Mouse (Mus musculus): ENCODE results near the gene Plk3. TPM values are rescaled to one million over a fixed set of nuclear protein-coding genes. Genes with fewer than 3 reads are reported as not detected.
A peak's percentile ranks its signal among the peaks of the same experiment; 100 is the strongest.

Gene Plk3
- polyA plus RNA-seq, 1 experiment from 2014 or later = 4.8 TPM

DNA sequence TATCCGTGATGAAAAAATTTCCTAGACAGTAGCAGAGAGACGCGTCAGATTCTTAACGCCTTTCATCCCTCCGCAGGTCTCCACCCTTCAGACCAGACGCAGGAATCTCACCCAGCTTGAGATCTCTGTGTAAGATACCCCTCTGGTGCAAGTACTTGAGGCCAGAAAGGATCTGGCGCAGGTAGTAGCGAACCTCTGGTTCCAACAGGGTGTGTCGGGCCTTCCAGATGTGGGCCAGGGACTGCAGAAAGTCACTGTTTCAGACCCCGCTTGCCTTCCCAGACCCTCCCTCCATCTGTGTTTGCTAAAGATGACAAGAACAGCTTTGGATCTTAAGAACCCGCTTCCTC lies 994 bp downstream of the Plk3 start:
- no peak for ATAC-seq
- Histone ChIP-seq H3K27ac (ENCODE audit: low read depth) (no peak overlapping the region), H3K4me2 (ENCODE audit: low read depth, low read length) (peak overlapping the region; percentile 98), H3K9me3 (ENCODE audit: low read length) (no peaks in the 10 kb centered on the region), H3K4me3 (ENCODE audit: low read depth, low read length) (peak overlapping the region; percentile 92), H3K4me1 (ENCODE audit: insufficient read depth) (peaks cover 30% of the 10 kb centered on the region), H3K36me3 (replicated peaks; ENCODE audit: insufficient read depth, low read length) (peaks cover 25% of the 10 kb centered on the region), H3K27me3 (ENCODE audit: insufficient read depth, low read length) (peaks cover 17% of the 10 kb centered on the region), H3K9ac (replicated peaks) (peak overlapping the region; percentile 88)
- WGBS (ENCODE audit: insufficient replicate concordance) = 33% methylated on average over 11 of the region's 11 CpGs
- DNase-seq = no peak
- TF ChIP-seq CTCF (IDR thresholded peaks at IDR 0.05; ENCODE audit: low read depth) = no peak
- TF ChIP-seq EP300 (IDR thresholded peaks at IDR 0.05; ENCODE audit: low read depth) = no peak

DNA sequence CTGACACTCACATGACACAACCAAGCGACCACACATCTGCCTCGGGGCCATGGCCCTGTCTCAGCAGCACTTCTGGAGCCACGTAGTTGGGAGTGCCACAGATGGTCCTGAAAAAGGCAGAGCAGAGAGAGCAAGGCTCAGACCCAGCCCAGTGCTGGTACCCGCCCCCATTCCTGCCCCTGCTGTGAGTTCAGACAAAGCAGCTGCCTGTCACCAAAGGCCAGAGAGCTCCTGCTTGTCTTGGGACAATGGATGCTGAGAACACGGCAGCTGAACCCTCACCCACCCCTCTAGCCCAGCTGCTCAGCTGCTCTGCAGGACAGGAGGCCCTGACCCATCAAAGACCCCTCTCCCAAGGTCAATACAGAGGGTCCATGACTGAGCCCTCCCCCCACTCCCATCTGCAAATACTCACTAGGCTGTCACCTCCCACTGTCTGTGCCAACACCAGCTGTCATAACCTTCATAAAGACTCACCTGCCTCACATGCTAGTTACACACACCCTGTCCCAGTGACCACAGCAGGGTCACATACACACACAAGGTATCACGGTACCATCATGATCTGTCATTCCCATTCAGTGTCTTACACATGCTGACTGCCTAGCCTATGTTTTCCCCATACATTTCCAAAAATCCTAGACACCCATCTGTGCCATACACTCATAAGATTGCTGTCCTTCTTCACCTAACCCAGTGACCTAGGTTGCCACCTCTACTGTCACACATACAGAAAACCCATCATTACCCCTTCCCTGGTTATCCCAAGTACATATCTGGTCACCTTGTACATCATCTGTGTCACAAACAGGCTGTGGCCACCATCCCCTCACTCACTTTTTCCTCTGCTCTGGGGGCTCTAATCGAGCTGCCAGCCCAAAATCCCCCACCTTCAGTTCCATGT lies 1.6 kb downstream of the Plk3 start:
- Histone ChIP-seq H3K4me2 (ENCODE audit: low read depth, low read length) (peak overlapping the region; percentile 98), H3K36me3 (replicated peaks; ENCODE audit: insufficient read depth, low read length) (peaks cover 25% of the 10 kb centered on the region), H3K9me3 (ENCODE audit: low read length) (no peaks in the 10 kb centered on the region), H3K9ac (replicated peaks) (peak overlapping the region; percentile 88), H3K4me1 (ENCODE audit: insufficient read depth) (peaks cover 33% of the 10 kb centered on the region), H3K4me3 (ENCODE audit: low read depth, low read length) (peak overlapping the region; percentile 92), H3K27me3 (ENCODE audit: insufficient read depth, low read length) (peaks cover 17% of the 10 kb centered on the region), H3K27ac (ENCODE audit: low read depth) (no peak overlapping the region)
- ATAC-seq = no peak
- TF ChIP-seq CTCF (IDR thresholded peaks at IDR 0.05; ENCODE audit: low read depth) (no peak), EP300 (IDR thresholded peaks at IDR 0.05; ENCODE audit: low read depth) (no peak)
- DNase-seq = no peak
- 55% methylated on average over 7 of the region's 7 CpGs for WGBS (ENCODE audit: insufficient replicate concordance)

DNA sequence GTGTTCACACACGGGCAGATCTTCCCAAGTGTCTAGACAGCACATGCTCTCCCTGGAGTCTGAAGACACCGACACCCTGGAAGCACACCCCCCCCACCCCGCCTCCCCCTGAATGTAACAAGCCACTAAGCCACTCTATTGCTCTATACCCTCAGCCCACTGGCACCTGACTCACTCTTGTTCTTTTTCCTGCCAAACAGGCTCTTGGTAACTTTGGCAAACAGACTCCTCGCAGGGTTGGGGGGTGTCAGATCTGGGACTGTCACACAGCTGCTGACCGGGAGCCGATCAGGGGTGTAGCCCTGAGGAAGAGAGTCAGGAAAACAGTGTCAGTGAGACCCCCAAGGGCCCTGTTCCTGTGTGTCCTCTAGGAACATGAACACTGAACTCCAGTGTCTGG lies 2.6 kb downstream of the Plk3 start:
- H3K4me2 ChIP-seq (ENCODE audit: low read depth, low read length) = peak overlapping the region; percentile 98; the same call in 1 of the 2 replicates
- H3K27ac ChIP-seq (ENCODE audit: low read depth) = no peak overlapping the region
- DNase-seq = no peak
- H3K9me3 ChIP-seq (ENCODE audit: low read length) = no peaks in the 10 kb centered on the region
- H3K4me3 ChIP-seq (ENCODE audit: low read depth, low read length) = 0 out of 2 replicates have a peak overlapping the region, but pooled peaks have one; percentile 92
- H3K36me3 ChIP-seq (replicated peaks; ENCODE audit: insufficient read depth, low read length) = peaks cover 25% of the 10 kb centered on the region
- no peak for ATAC-seq
- peaks cover 17% of the 10 kb centered on the region for H3K27me3 ChIP-seq (ENCODE audit: insufficient read depth, low read length)
- TF ChIP-seq EP300 (IDR thresholded peaks at IDR 0.05; ENCODE audit: low read depth) (no peak), CTCF (IDR thresholded peaks at IDR 0.05; ENCODE audit: low read depth) (no peak)
- WGBS (ENCODE audit: insufficient replicate concordance) = 84% methylated on average over 6 of the region's 6 CpGs
- H3K9ac ChIP-seq (replicated peaks) = no peak overlapping the region
- H3K4me1 ChIP-seq (ENCODE audit: insufficient read depth) = peaks cover 39% of the 10 kb centered on the region

DNA sequence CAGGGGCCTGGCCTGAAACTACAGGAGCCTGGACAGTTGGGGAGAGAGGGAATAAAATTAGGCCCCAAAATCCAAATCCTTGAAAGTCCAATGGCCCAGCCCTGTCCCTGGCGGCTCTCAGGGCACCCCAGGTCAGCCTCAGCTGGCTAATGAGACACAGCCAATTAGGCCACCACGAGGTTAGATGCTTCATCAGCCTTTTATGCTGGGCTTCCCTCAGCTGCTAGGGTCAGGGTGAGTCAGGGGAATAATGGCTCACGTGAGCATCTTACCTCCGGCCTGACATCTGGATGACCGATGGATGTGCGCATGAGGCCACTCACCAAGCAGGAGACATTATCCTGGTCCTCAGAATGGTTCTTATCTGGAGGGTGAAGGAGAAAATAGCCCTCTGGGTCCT lies 3.0 kb downstream of the Plk3 start:
- Histone ChIP-seq H3K27me3 (ENCODE audit: insufficient read depth, low read length) (peaks cover 17% of the 10 kb centered on the region), H3K36me3 (replicated peaks; ENCODE audit: insufficient read depth, low read length) (peaks cover 25% of the 10 kb centered on the region), H3K27ac (ENCODE audit: low read depth) (no peak overlapping the region), H3K9ac (replicated peaks) (no peak overlapping the region), H3K9me3 (ENCODE audit: low read length) (no peaks in the 10 kb centered on the region), H3K4me2 (ENCODE audit: low read depth, low read length) (no peak overlapping the region), H3K4me1 (ENCODE audit: insufficient read depth) (peaks cover 39% of the 10 kb centered on the region), H3K4me3 (ENCODE audit: low read depth, low read length) (no peak overlapping the region)
- WGBS (ENCODE audit: insufficient replicate concordance) = 81% methylated on average over 6 of the region's 6 CpGs
- no peak for ATAC-seq
- DNase-seq = no peak
- TF ChIP-seq CTCF (IDR thresholded peaks at IDR 0.05; ENCODE audit: low read depth) (no peak), EP300 (IDR thresholded peaks at IDR 0.05; ENCODE audit: low read depth) (no peak)

DNA sequence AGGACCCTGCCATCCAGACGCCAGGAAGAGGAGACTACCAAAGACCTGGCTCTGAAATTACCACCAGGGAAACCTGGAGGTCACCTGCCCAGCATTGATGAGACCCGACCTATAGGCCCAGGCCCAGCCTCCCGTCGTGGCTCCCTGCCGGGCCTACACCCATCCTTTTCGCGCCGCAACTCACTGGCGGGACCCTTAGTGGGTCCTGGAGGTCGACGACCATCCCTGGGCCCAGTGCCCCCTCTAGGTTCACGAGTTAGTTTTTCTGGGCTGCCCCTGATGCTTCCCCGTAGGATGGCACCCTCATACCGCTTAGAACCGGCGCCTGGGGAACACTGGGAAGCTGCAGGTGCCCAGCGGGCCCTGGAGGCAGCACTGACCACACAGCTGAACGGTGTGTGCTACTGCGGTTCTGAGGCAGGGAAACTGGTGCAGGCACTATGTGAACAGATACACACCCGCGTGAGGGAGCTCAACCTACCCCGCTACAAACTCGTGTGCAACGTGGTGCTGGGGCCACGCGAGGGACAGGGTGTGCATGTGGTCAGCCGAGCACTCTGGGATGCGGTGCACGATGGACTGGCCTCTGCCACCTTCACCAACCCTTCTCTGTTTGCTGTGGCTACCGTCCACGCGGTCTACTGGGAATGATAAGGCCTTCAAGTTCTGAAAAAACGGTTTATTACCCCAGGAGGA lies 5.6 kb downstream of the Plk3 start:
- TF ChIP-seq EP300 (IDR thresholded peaks at IDR 0.05; ENCODE audit: low read depth) (no peak), CTCF (IDR thresholded peaks at IDR 0.05; ENCODE audit: low read depth) (no peak)
- Histone ChIP-seq H3K36me3 (replicated peaks; ENCODE audit: insufficient read depth, low read length) (peaks cover 25% of the 10 kb centered on the region), H3K9me3 (ENCODE audit: low read length) (no peaks in the 10 kb centered on the region), H3K9ac (replicated peaks) (no peak overlapping the region), H3K4me3 (ENCODE audit: low read depth, low read length) (no peak overlapping the region), H3K27me3 (ENCODE audit: insufficient read depth, low read length) (peaks cover 12% of the 10 kb centered on the region), H3K4me2 (ENCODE audit: low read depth, low read length) (no peak overlapping the region), H3K27ac (ENCODE audit: low read depth) (no peak overlapping the region), H3K4me1 (ENCODE audit: insufficient read depth) (peaks cover 46% of the 10 kb centered on the region)
- ATAC-seq = no peak
- 83% methylated on average over 33 of the region's 33 CpGs for WGBS (ENCODE audit: insufficient replicate concordance)
- DNase-seq = no peak

DNA sequence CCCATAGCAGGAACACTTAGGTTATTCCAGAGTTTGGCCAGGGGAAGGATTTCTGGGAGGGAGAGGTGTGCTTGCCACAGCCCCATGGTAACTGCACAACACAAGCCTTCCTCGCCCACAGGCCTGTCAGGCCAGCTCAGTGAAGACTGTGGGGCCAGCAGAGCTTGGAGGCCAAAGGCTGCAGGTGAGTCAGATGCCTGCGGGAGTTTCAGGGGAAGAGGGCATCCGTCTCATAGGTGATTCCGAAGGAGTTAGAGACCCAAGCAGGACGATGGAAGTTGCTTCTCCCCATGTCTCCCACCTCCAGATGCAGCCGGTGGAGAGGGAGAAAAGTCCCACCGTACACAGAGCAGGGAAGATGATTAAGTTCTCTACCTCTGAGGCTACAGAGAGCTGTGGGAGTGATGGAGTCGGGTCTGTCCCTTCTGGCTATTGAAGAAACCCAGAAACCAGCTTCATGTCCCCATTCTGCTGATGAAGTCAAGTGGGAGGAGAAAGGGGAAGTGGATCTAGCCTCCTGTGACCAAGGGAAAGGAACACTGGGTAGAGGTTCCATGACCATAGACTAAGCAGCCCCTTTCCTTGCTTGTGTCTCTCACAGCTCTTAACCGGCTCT lies 7.0 kb downstream of the Plk3 start, which contains the start of gene Tctex1d4:
TSS of gene Tctex1d4 (plus strand) at position 120 of the 616 bp plus-strand sequence.
- H3K36me3 ChIP-seq (replicated peaks; ENCODE audit: insufficient read depth, low read length) = peaks cover 23% of the 10 kb centered on the region
- H3K9ac ChIP-seq (replicated peaks) = 0 out of 2 replicates have a peak within 1 kb of the TSS, but pooled peaks have one; percentile 0
- DNase-seq (no peak), ATAC-seq (no peak)
- WGBS (ENCODE audit: insufficient replicate concordance) = 64% methylated on average over 9 of the region's 9 CpGs
- H3K4me3 ChIP-seq (ENCODE audit: low read depth, low read length) = no peak within 1 kb of the TSS
- peaks cover 36% of the 10 kb centered on the region for H3K4me1 ChIP-seq (ENCODE audit: insufficient read depth)
- no peaks in the 10 kb centered on the region for H3K9me3 ChIP-seq (ENCODE audit: low read length)
- peak within 1 kb of the TSS; percentile 34 for H3K4me2 ChIP-seq (ENCODE audit: low read depth, low read length)
- H3K27me3 ChIP-seq (ENCODE audit: insufficient read depth, low read length) = no peaks in the 10 kb centered on the region
- peak within 1 kb of the TSS; percentile 89 for H3K27ac ChIP-seq (ENCODE audit: low read depth)
- TF ChIP-seq CTCF (IDR thresholded peaks at IDR 0.05; ENCODE audit: low read depth) (no peak), EP300 (IDR thresholded peaks at IDR 0.05; ENCODE audit: low read depth) (no peak)
